Mouse (Mus musculus): ENCODE measurements at regions not wholly inside any gene's neighbourhood (a gene's known extent, or its start where the extent isn't known, plus 50 kb on each side); places are given as distances from the start of the nearest gene placed in this dataset.

GRCm38 (mm10) chr10:96398562-96399288, 218.1 kb upstream of the Btg1 start:
- TF ChIP-seq CTCF (IDR thresholded peaks at IDR 0.05; ENCODE audit: extremely low read depth, insufficient read length, insufficient replicate concordance, low read depth, low read length) (no peak), POLR2A (IDR thresholded peaks at IDR 0.05; ENCODE audit: low read depth, low read length) (no peak)
